Mouse (Mus musculus): ENCODE measurements around the gene Slc41a3.
"Not testable (repeated sequence)": the region's sequence is repeated elsewhere in the genome, so short reads cannot be mapped to it uniquely, and the experiment has no call there.

- TF ChIP-seq POLR2A (IDR thresholded peaks at IDR 0.05; ENCODE audit: low read depth, low read length); CTCF (IDR thresholded peaks at IDR 0.05; ENCODE audit: borderline replicate concordance, insufficient read depth, low read length): not testable (repeated sequence)
Measured at GRCm38 (mm10) chr6:90632526-90632925, 28.0 kb downstream of the Slc41a3 start.

Measured in embryonic fibroblast, embryonic 13.5 days (primary cell).